Mouse (Mus musculus): Measurements from ENCODE around the gene Nipal1. TPM values are rescaled to one million over a fixed set of nuclear protein-coding genes. Genes with fewer than 3 reads are reported as not detected.
A peak's percentile ranks its signal among the peaks of the same experiment; 100 is the strongest.

Gene Nipal1
- polyA plus RNA-seq (2012; rRNA removed) = not detected in 2 replicates

DNA sequence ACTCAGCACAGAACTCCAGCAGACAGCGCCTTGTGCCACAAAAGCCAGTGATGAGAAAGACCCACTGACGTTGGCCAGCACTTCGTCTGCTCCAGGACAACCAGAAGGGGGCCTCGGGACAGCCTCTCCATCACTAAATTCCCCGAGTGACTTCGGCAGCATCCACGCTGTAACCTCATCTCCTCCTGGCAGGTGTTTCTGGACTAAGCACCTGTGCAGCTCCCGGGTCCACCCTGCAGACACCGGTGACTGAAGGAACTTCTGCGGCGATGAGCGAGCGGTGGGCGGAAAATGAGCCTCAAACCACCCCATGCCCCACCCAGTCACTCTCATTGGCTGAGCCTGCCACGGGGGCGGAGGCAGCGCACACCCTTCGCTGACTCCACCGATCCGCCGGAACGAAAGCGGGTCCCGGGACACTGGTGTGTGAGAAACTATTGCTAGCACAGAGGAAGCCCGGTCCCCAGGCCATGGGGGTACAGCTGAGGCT lies at the start of gene Nipal1:
Gene Nipal1 (plus strand): TSS at position 378 of the 490 bp plus-strand sequence.
- Histone ChIP-seq H3K27ac (ENCODE audit: insufficient read depth, low read length) (no peak within 1 kb of the TSS), H3K4me1 (ENCODE audit: control insufficient read depth, insufficient read depth, low read length) (peaks cover 2% of the 10 kb centered on the region; the same call in 1 of the 2 replicates), H3K4me3 (ENCODE audit: insufficient read depth, low read length) (peak within 1 kb of the TSS; percentile 30)
- no peak for TF ChIP-seq CTCF (IDR thresholded peaks at IDR 0.05; ENCODE audit: extremely low read depth, insufficient read depth, low read length)
- no peak for TF ChIP-seq POLR2A (IDR thresholded peaks at IDR 0.05; ENCODE audit: extremely low read depth, insufficient read depth, low read length)

DNA sequence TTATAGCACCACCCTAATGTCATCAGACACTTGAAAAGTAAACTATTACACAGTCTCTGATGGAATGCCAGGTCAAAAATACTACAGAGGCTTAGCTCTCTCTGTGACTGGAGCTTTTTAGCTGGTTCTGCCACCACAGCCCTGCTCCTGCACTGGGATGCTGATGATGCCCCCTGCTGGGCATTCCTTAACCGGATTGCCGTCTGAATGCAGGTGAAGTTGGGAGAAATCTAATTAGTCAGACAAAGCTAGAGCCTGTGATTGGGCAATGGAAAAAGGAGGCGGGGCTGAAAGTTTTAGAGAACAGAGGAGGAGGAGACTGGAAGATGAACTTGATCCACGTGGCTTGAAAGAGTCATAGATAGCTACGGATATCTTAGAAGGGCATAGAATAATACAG lies 46.6 kb upstream of the Nipal1 start:
- TF ChIP-seq CTCF (IDR thresholded peaks at IDR 0.05; ENCODE audit: extremely low read depth, insufficient read depth, low read length) = 0 out of 2 replicates have a peak, but pooled peaks have one; percentile 30
- no peak for TF ChIP-seq POLR2A (IDR thresholded peaks at IDR 0.05; ENCODE audit: extremely low read depth, insufficient read depth, low read length)
- no peak overlapping the region for H3K27ac ChIP-seq (ENCODE audit: insufficient read depth, low read length)
- no peaks in the 10 kb centered on the region for H3K4me1 ChIP-seq (ENCODE audit: control insufficient read depth, insufficient read depth, low read length)
- H3K4me3 ChIP-seq (ENCODE audit: insufficient read depth, low read length) = no peak overlapping the region

DNA sequence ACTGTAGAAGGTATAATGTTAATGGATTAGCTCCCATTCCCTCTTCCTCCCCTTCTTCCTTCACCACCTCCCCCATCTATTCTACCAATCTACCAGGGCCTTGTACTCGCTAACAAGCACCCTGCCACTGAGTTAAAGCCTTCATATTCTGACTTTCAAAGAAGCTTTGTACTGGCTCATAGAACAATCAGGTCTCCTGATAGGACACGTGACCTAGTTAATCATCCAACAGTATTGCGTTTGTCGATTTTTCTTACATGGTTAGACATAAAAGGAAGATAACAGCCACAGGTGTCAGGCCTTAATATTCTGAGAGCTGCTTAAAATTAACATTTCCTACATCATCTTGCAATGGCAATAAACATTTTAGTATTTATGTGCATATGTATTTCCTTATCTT lies 44.5 kb upstream of the Nipal1 start:
- H3K27ac ChIP-seq (ENCODE audit: insufficient read depth, low read length) = no peak overlapping the region
- no peak for TF ChIP-seq POLR2A (IDR thresholded peaks at IDR 0.05; ENCODE audit: extremely low read depth, insufficient read depth, low read length)
- TF ChIP-seq CTCF (IDR thresholded peaks at IDR 0.05; ENCODE audit: extremely low read depth, insufficient read depth, low read length) = no peak
- H3K4me1 ChIP-seq (ENCODE audit: control insufficient read depth, insufficient read depth, low read length) = no peaks in the 10 kb centered on the region
- H3K4me3 ChIP-seq (ENCODE audit: insufficient read depth, low read length) = no peak overlapping the region

DNA sequence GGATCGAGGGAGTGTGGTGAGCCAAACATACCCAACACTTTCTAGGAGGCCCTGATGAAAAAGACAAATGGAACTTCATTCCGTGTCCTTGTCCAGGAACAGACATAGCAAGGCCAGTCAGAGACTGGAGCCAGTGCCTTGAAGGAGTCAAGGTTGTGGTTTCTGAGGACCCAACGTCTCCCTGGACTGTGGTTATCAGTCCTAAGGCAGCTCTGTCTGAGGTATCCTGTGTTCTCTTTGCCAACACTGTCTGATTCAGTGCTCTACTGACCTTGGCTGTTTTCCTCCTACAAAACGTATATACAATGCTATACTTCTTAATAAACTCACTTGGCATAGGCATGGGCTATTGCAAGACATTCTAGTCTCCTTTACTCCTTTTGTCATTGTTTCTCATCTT lies 30.2 kb upstream of the Nipal1 start:
- H3K4me1 ChIP-seq (ENCODE audit: control insufficient read depth, insufficient read depth, low read length) = no peaks in the 10 kb centered on the region
- TF ChIP-seq POLR2A (IDR thresholded peaks at IDR 0.05; ENCODE audit: extremely low read depth, insufficient read depth, low read length) = no peak
- TF ChIP-seq CTCF (IDR thresholded peaks at IDR 0.05; ENCODE audit: extremely low read depth, insufficient read depth, low read length) = no peak

DNA sequence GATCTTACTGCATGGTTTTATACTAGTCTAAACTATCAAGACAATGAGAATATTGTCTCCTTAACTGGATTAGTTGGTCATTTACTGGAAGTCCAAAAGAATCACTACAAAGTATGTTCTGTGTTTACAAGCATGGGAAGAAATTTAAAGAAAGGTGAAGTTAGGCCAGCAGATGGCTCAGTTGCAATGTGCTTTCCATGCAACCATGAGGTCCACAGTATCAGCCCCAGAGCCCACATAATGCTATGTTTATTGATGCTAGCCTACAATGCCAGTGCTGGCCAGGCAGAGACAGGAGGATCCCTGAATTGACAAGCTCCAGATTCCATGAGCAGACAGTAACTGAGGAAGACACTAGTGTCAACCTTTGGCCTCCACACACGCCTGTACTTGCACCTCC lies 26.6 kb upstream of the Nipal1 start:
- H3K27ac ChIP-seq (ENCODE audit: insufficient read depth, low read length) = no peak overlapping the region
- TF ChIP-seq POLR2A (IDR thresholded peaks at IDR 0.05; ENCODE audit: extremely low read depth, insufficient read depth, low read length) = no peak

More for the DNA sequence above, 30.2 kb upstream of the Nipal1 start:
- Histone ChIP-seq H3K4me3 (ENCODE audit: insufficient read depth, low read length) (no peak overlapping the region), H3K27ac (ENCODE audit: insufficient read depth, low read length) (no peak overlapping the region)

DNA sequence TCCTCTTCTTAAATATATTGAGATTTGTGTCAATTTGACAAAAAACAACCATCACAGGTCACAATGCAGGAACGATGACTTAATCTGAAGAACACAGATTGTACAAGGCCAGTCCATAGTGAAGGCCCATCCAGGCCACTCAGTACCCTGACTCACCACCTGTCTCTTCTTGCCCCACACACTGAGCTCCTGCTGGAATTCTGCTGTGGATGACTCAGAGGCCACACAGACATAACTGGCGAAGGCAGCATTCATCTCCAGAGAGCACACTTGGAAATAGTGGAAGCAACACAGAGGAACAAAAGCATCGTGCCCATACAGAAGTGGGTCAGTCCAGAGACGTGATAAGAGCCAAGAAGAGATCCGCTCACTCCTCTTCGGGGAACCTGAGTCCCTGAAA lies 17.6 kb upstream of the Nipal1 start:
- no peak overlapping the region for H3K27ac ChIP-seq (ENCODE audit: insufficient read depth, low read length)
- no peak for TF ChIP-seq CTCF (IDR thresholded peaks at IDR 0.05; ENCODE audit: extremely low read depth, insufficient read depth, low read length)
- no peak for TF ChIP-seq POLR2A (IDR thresholded peaks at IDR 0.05; ENCODE audit: extremely low read depth, insufficient read depth, low read length)
- no peak overlapping the region for H3K4me3 ChIP-seq (ENCODE audit: insufficient read depth, low read length)
- H3K4me1 ChIP-seq (ENCODE audit: control insufficient read depth, insufficient read depth, low read length) = no peaks in the 10 kb centered on the region

More for the DNA sequence above, 26.6 kb upstream of the Nipal1 start:
- H3K4me1 ChIP-seq (ENCODE audit: control insufficient read depth, insufficient read depth, low read length) = no peaks in the 10 kb centered on the region
- no peak overlapping the region for H3K4me3 ChIP-seq (ENCODE audit: insufficient read depth, low read length)

DNA sequence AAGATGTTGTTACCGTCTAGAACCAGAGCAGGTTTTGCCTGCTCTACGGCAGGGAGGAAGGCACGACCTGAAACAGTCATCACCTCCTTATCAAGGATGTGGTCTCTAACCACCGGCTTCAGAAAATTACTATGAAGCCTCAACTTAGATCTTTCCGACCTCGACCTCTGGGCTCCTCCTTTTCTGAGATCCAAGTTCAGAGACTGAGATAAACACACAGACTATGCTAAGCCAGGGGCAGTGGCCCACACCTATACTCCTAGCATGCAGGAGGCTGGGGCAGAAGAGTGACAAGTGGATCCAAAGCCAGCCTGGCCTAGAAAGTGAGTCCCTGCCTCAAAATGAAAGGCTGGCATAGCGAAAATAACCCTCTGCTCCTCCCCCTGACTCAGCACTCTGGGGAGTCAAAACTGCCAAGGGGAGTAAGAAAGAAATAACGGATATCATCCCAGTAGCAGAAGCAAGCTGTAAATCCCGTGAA lies 12.8 kb upstream of the Nipal1 start:
- Histone ChIP-seq H3K4me3 (ENCODE audit: insufficient read depth, low read length) (no peak overlapping the region), H3K4me1 (ENCODE audit: control insufficient read depth, insufficient read depth, low read length) (no peaks in the 10 kb centered on the region), H3K27ac (ENCODE audit: insufficient read depth, low read length) (no peak overlapping the region)
- TF ChIP-seq CTCF (IDR thresholded peaks at IDR 0.05; ENCODE audit: extremely low read depth, insufficient read depth, low read length) (no peak), POLR2A (IDR thresholded peaks at IDR 0.05; ENCODE audit: extremely low read depth, insufficient read depth, low read length) (no peak)

DNA sequence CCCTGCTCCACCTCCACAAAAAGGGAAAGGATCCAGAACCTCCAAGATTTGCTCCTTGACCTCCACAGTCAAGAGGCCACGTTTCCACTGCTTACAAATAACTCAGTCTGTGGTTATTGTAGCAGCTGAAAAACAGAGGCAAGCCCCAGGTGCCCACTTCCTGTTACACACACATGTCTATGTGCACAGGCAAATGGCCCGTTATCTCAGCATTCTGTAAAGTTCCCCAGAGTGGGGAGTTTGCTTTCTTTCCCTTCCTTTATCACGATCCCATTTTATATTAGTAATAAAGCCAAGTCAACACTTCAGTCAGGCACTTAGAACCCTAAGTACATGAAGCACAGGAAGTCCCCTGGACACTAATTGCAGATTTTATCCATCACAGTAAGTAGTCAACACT lies 11.5 kb upstream of the Nipal1 start:
- Histone ChIP-seq H3K4me1 (ENCODE audit: control insufficient read depth, insufficient read depth, low read length) (no peaks in the 10 kb centered on the region), H3K27ac (ENCODE audit: insufficient read depth, low read length) (no peak overlapping the region), H3K4me3 (ENCODE audit: insufficient read depth, low read length) (no peak overlapping the region)
- no peak for TF ChIP-seq CTCF (IDR thresholded peaks at IDR 0.05; ENCODE audit: extremely low read depth, insufficient read depth, low read length)
- TF ChIP-seq POLR2A (IDR thresholded peaks at IDR 0.05; ENCODE audit: extremely low read depth, insufficient read depth, low read length) = no peak

DNA sequence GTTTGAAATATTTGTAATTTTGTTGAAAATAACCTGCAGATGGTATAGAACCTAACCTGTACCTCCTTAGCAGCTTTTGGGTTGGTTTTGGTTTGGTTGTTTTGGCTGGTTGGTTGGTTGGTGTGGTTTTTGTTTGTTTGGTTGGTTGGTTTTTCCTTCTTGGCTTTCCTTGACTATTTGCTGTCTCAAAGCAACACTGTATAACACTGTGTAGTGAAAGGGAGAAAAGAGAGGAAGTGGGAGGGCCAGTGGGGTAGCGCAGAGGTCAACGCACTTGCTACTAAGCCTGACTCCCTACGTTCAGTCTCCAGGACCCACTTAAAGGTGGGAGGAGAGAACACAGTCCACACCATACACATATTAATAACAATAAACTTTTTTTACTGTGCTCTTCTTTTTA lies 11.0 kb upstream of the Nipal1 start:
- H3K4me1 ChIP-seq (ENCODE audit: control insufficient read depth, insufficient read depth, low read length) = no peaks in the 10 kb centered on the region
- H3K4me3 ChIP-seq (ENCODE audit: insufficient read depth, low read length) = no peak overlapping the region
- no peak for TF ChIP-seq CTCF (IDR thresholded peaks at IDR 0.05; ENCODE audit: extremely low read depth, insufficient read depth, low read length)
- no peak for TF ChIP-seq POLR2A (IDR thresholded peaks at IDR 0.05; ENCODE audit: extremely low read depth, insufficient read depth, low read length)
- H3K27ac ChIP-seq (ENCODE audit: insufficient read depth, low read length) = no peak overlapping the region

DNA sequence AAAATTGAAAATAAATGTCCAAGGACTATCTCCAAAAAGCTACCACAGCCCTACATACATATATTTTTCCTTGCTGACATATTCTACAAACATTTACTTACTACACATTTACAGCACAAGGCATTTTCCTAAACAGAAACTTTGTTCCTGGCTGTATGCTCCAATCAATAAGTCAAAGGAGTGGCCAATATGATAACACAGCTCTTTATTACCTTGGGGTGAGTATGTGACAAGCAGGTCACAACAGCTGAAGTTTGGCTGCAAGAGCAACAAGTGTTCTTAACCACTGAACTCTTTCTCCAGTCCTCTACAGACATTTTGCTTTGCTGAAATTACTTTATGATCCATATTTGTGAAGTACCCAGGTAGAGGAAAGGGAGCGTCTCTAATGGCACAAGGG lies 7.5 kb upstream of the Nipal1 start:
- Histone ChIP-seq H3K4me1 (ENCODE audit: control insufficient read depth, insufficient read depth, low read length) (no peaks in the 10 kb centered on the region), H3K4me3 (ENCODE audit: insufficient read depth, low read length) (no peak overlapping the region), H3K27ac (ENCODE audit: insufficient read depth, low read length) (no peak overlapping the region)
- TF ChIP-seq CTCF (IDR thresholded peaks at IDR 0.05; ENCODE audit: extremely low read depth, insufficient read depth, low read length) = no peak
- no peak for TF ChIP-seq POLR2A (IDR thresholded peaks at IDR 0.05; ENCODE audit: extremely low read depth, insufficient read depth, low read length)
